Mouse (Mus musculus): ENCODE measurements around the gene Gm11444.

- TF ChIP-seq POLR2AphosphoS5 (IDR thresholded peaks at IDR 0.05; ENCODE audit: insufficient replicate concordance, low read depth, low read length) (no peak), CTCF (IDR thresholded peaks at IDR 0.05; ENCODE audit: low read depth, low read length) (no peak), TAL1 (conservative IDR thresholded peaks at IDR 0.05; ENCODE audit: low read depth, low read length) (no peak), GATA2 (IDR thresholded peaks at IDR 0.05; ENCODE audit: borderline replicate concordance, low read depth, low read length) (no peak), GATA1 (IDR thresholded peaks at IDR 0.05; ENCODE audit: borderline replicate concordance, low read length) (no peak)
These were observed 19.2 kb downstream of the Gm11444 start for GRCm38 (mm10) chr11:85830901-85831341.
